Mouse (Mus musculus): ENCODE results near the gene Crb2.

GRCm38 (mm10) chr2:37802610-37803212 is 26.7 kb downstream of the Crb2 start:
- TF ChIP-seq CTCF (IDR thresholded peaks at IDR 0.05; ENCODE audit: insufficient read depth, low read length) (peak; percentile 93), POLR2A (IDR thresholded peaks at IDR 0.05; ENCODE audit: borderline replicate concordance, extremely low read depth, low read depth, low read length) (no peak)

Measured in lung, adult 2 months (tissue).